Mouse (Mus musculus) kidney, adult 10 weeks (tissue): ENCODE data around the gene Khdrbs1. TPM values are rescaled to one million over a fixed set of nuclear protein-coding genes. Genes with fewer than 3 reads are reported as not detected.

Experiments
- polyA plus RNA-seq: library from polyadenylated mRNA; stranded (reverse); fragments of 350-450 nt; fragmentation: Illumina TruSeq; extraction: RNeasy Lipid Tissue Mini Kit (QIAGEN cat#74804); gene quantifications from one replicate; pipeline ENCODE4 v1.2.3, GENCODE M21; 2014; ENCODE audit warnings: low read depth, low replicate concordance

Gene Khdrbs1
- 107 TPM for polyA plus RNA-seq

DNA sequence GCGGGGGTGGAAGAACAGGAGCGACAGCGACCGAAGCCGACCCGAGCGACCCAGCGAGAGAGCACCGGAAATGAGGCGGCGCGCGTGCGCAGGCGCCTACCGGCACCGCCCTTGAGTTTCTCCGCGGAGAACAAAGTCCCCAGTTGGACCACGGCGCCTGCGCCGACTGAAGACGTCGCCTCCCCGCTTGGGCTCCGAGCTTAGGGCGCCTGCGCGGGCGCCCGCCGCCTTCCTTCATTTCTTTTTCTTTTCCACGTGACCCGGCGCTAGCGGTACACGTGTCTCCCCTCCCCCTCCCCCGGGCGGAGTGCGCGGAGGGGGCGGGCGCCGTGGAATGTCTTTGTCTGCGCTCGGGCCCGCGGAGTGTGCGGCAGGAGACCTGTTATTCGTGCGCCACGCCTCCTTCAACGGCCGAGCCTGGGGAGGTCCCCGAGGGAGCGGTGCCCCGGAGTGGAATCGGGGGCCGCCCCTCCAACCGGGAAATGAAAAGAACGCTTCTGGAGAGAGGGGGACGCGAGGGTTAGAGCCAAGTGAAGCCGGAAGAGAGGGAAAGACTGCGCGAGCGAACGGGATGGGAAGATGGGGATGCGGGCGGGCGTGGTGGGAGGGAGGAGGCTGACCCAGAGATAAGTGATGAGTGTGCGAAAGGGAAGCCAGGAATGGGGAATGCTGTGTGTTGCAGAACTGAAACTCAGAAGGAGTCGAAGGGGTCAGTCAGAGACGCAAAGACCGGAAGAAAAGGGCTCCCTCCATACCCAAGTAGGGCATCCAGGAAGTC is at the start of gene Khdrbs1:
Gene Khdrbs1 (minus strand): TSS at position 72 of the 778 bp plus-strand sequence.

DNA sequence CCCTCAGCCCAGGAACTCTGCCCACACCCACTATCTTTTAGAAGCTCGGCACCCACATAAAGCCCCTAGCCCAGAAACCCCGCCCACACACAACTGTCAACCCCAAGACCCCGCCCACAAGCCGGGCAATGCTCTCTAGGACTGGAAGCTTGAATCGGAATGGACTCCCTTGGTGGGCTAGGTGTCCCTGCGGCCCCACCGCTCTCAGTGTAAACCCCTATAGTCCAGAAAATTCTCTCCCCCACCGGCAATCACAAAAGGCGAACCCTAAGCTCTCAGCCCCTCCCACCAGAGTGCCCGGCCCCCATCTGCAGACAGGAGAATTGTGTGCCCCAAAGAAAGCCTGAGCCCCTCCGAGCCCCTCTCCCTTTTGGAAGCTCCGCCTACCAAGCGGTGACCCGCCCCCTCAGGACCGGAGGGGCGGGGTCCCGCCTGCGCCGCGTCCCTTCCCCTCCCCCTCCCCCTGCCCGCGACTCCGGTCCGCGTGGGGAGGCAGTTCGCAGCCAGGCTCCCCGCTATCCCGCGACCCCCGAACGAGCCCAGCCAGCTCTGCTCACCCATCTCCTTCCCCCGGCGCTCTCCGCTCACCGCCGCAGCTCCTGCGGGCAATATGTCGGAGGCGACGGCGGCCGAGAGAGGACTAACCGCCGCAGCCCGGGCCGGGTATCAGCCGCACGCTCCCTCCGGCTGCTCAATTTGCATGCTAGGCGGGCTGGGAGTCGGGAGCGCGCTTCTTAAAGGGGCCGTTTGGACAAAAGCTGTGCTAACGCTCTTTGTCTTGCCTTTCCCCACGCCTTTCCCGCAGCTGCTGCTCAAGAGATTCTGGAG is 45.7 kb downstream of the Khdrbs1 start, which contains the start of gene Tmem39b:
Gene Tmem39b (minus strand): TSS at position 681 of the 828 bp plus-strand sequence.

GRCm38 (mm10) chr4:129672083-129672877 is 69.8 kb downstream of the Khdrbs1 start, which contains the start of gene Kpna6:
Kpna6 (minus strand) TSS chr4:129672767.

Other genes starting within 250 kb of the Khdrbs1 start
- gene Marcksl1, start 228.7 kb downstream of the Khdrbs1 start, polyA plus RNA-seq, result 11.3 TPM
- gene Hdac1, start 199.6 kb downstream of the Khdrbs1 start, polyA plus RNA-seq, result 40.4 TPM
- 0.36 TPM for gene Lck, start 168.7 kb downstream of the Khdrbs1 start, polyA plus RNA-seq
- 1.3 TPM for gene Fam167b, start 163.8 kb downstream of the Khdrbs1 start, polyA plus RNA-seq
- 24.8 TPM for gene Eif3i, start 141.7 kb downstream of the Khdrbs1 start, polyA plus RNA-seq
- gene Tmem234, start 141.6 kb downstream of the Khdrbs1 start, polyA plus RNA-seq, result 35.3 TPM
- not detected for gene Dcdc2b, start 128.0 kb downstream of the Khdrbs1 start, polyA plus RNA-seq
- 10.3 TPM for gene Iqcc, start 123.2 kb downstream of the Khdrbs1 start, polyA plus RNA-seq
- 2.4 TPM for gene Ccdc28b, start 118.4 kb downstream of the Khdrbs1 start, polyA plus RNA-seq
- 7.5 TPM for gene Txlna, start 101.2 kb downstream of the Khdrbs1 start, polyA plus RNA-seq
- 60.6 TPM for gene Kpna6, start 69.5 kb downstream of the Khdrbs1 start, polyA plus RNA-seq
- gene Tmem39b, start 45.5 kb downstream of the Khdrbs1 start, polyA plus RNA-seq, result 0.40 TPM
- 590 TPM for gene Ptp4a2, start 68.9 kb upstream of the Khdrbs1 start, polyA plus RNA-seq
- not detected for gene Spocd1, start 186.9 kb upstream of the Khdrbs1 start, polyA plus RNA-seq
- not detected for gene Adgrb2, start 242.6 kb upstream of the Khdrbs1 start, polyA plus RNA-seq